Mouse (Mus musculus): ENCODE measurements at regions not wholly inside any gene's neighbourhood (a gene's known extent, or its start where the extent isn't known, plus 50 kb on each side); places are given as distances from the start of the nearest gene placed in this dataset.
A peak's percentile ranks its signal among the peaks of the same experiment; 100 is the strongest.

DNA sequence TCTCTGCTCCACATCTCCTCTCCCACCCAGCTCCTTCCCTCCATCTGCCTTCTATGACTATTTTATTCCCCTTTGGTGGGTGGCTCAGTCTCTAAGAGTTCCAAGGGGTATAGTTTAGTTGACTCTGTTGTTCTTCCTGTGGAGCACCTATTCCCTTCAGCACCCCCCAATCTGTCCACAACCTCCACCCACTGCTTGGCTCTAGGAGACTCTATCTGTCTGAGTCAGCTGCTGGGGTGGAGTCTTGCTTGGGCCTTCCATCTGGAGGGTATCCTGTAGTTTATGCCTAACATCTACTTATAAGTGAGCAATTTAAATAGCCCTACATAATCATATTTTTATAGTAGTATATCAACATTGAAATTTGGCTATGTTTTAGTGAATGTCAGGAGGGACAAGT lies 434.0 kb upstream of the Amot start:
- peak; percentile 1 for DNase-seq (ENCODE audit: low spot score)

DNA sequence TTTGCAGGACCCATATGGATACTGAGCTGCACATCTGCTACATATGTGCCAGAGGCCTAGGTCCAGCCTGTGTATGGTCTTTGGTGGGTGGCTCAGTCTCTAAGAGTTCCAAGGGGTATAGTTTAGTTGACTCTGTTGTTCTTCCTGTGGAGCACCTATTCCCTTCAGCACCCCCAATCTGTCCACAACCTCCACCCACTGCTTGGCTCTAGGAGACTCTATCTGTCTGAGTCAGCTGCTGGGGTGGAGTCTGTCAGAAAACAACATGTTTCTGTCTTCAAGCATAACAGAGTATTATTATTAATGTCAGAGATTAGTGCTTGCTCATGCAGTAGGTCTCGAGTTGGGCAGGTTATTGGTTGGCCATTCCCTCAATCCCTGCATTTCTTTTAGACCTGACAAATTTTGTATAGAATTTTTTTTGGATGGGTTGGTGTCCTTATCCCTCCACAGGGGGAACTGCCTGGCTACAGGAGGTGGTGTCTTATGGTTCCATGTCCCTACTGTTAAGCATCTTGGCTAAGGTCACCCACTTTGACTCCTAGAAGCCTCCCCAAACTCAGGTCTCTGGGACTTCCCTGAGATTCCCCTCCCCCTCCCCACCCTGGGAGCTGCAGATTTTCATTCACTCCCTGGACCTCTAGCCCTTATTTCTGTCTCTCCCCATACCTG lies 433.4 kb upstream of the Amot start:
- DNase-seq (ENCODE audit: low spot score) = no peak
